Mouse (Mus musculus): ENCODE results near the gene Chrna9.

The Chrna9 gene

GRCm38 (mm10) chr5:66008245-66008967 lies 73.7 kb downstream of the Chrna9 start:
- peak; percentile 20 for DNase-seq (ENCODE audit: low read depth, low spot score)

GRCm38 (mm10) chr5:66013999-66014398 lies 79.3 kb downstream of the Chrna9 start:
- DNase-seq (ENCODE audit: low read depth, low spot score), result no peak

GRCm38 (mm10) chr5:66014437-66014836 lies 79.7 kb downstream of the Chrna9 start:
- DNase-seq (ENCODE audit: low read depth, low spot score), result no peak

GRCm38 (mm10) chr5:66015449-66015961 lies 80.8 kb downstream of the Chrna9 start:
- no peak for DNase-seq (ENCODE audit: low read depth, low spot score)

- no peak for DNase-seq (ENCODE audit: low read depth, low spot score)
Observed at GRCm38 (mm10) chr5:66026796-66027195, 92.1 kb downstream of the Chrna9 start.
